Mouse (Mus musculus) E14TG2a.4 (cell line): Measurements from ENCODE around the gene Stx1b.

Experiments used
- CTCF ChIP-seq: conservative IDR thresholded peaks from 2 replicates; pipeline ENCODE4 v1.5.1; 2014; ENCODE audit warnings: low read length
- NANOG ChIP-seq: IDR thresholded peaks from 2 replicates; pipeline ENCODE4 v1.6.1; 2014; ENCODE audit warnings: borderline replicate concordance, low read length, mixed read lengths
- POU5F1 ChIP-seq: IDR thresholded peaks from 2 replicates; pipeline ENCODE4 v1.6.1; 2014; ENCODE audit warnings: low read length, borderline replicate concordance

- TF ChIP-seq CTCF: no peak
- no peak for TF ChIP-seq NANOG
- no peak for TF ChIP-seq POU5F1
Observed at GRCm38 (mm10) chr7:127840886-127841285, 16.5 kb upstream of the Stx1b start.
